Mouse (Mus musculus) small intestine, adult 2 months (tissue): ENCODE results near the gene Zfp956.

Experiments used
- CTCF ChIP-seq: fragments of 200-500 bp; IDR thresholded peaks from 2 replicates; pipeline ENCODE4 v1.5.1; 2012; ENCODE audit warnings: low read depth, mild to moderate bottlenecking, control low read depth, inconsistent platforms, low read length, moderate library complexity, mixed read lengths; ENCODE audit not compliant: insufficient replicate concordance, insufficient read length; ENCODE audit errors: extremely low read depth
- POLR2A ChIP-seq: fragments of 200-500 bp; IDR thresholded peaks from 2 replicates; pipeline ENCODE4 v1.6.1; 2012; ENCODE audit warnings: low read depth, mild to moderate bottlenecking, control low read depth, inconsistent platforms, low read length, moderate library complexity

GRCm38 (mm10) chr6:47903587-47903986 lies 49.6 kb upstream of the Zfp956 start:
- TF ChIP-seq CTCF = no peak
- TF ChIP-seq POLR2A = no peak
